Mouse (Mus musculus) CD4-positive helper T cell, adult 2 months (primary cell): ENCODE results near the gene Alas2.

Experiments used
- DNase-seq: peaks from one replicate; pipeline ENCODE4 v3.0.0-alpha.2; 2012; ENCODE audit warnings: low read depth, missing footprints, low spot score

The Alas2 gene

GRCm38 (mm10) chrX:150547239-150547638 is at the start of gene Alas2:
Gene Alas2, plus strand, starts transcription at chrX:150547375.
- DNase-seq, result no peak

GRCm38 (mm10) chrX:150508696-150509095 is 38.5 kb upstream of the Alas2 start:
- no peak for DNase-seq

- DNase-seq, result peak; percentile 61
These were observed 36.5 kb upstream of the Alas2 start for GRCm38 (mm10) chrX:150510631-150511030.

DNA sequence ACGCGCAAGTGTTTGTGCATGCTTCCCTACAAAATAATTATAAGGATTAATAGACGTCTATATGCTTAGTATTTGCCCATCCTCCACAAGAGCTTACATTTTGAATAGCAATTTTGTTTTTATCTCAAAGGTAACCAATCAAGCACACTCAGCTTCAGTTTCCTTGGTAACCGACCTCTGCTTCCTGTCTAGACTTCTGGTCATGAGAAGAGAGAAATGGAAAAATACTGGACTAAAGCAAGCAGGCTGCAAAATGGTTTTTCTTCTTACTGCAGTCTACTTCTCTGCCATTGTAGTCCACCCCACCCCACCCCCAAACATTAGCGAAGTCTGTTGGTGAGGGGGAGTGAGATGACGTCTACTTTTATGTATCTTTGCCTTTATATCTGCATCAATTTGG is 35.9 kb upstream of the Alas2 start:
- DNase-seq, result peak; percentile 43

- DNase-seq, result no peak
These were observed 33.0 kb upstream of the Alas2 start for GRCm38 (mm10) chrX:150514127-150514526.

DNA sequence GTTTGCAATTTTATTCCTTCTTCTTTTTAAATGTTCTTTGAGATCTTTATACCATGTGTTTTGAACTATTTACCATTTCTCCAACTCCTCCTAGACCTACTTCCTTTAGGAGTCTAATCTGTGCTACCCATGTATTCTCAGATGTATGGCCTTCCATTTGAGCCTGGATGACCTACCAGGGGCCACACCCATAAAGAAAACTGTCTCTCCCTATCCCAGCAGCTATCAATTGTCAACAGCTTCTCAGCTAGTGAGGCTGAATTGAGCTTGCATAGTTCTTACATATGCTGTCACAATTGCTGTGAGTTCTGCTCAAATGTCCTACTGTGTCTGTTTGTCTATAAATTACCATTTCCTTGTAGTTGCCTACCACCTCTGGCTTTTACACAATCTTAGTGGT is 31.2 kb upstream of the Alas2 start:
- DNase-seq, result no peak

DNA sequence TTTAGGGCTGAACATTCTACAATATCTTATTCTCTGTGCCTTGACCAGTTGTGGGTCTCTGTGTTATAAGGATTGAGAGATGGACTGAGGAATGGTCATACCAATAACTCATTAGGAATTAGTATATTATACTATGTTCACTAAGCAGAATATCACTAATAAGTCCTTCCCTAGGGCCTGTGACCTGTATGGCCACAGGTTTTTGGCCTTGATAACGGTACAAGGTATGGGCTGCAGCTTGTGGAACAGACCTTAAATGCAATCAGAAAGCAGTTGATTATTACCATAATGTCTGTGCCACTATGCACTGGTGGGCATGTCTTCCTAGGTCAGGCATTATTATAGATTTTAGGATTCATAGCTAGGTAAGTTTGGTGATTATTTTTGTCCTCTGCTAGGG is 30.7 kb upstream of the Alas2 start:
- DNase-seq, result no peak

DNA sequence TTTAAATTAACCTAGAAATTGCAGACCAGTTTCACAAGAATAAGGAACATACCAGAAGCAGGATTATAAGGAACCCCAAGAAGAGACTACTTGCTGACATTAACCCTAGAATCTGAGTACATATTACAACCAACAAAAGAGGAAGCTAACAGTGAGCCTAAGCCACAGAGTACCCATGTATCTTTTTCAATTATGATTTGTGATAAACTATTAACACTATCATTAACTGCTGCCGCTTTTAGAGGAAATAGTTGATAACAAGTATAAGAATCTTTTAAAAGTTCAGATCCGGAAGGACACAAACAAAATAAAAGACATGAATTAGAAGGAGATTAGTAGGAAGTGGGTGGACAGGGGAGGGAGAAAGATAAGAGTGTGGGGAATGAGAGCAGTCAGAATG is 7.1 kb upstream of the Alas2 start:
- DNase-seq, result no peak

DNA sequence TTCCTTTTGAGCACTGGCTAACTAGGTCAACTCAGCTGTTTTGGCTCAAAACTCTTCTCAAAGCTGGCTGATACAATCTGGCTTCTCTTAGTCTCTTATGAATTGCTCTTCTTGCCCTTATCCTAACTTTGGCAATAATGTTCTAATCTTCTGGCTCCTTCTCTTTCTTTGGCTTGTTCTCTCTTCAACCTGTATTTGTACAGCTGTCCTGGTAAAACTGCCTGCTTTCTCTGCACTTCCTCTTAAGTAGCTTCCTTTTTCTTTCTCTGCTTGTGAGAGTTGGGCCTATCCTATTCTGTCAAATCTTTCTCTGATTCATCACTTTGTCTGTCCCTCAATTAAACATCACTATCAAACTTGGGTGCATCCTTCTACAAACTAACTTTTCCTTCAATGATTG is 5.5 kb upstream of the Alas2 start:
- DNase-seq, result no peak

- DNase-seq, result no peak
These were observed 2.5 kb downstream of the Alas2 start for GRCm38 (mm10) chrX:150549639-150550038.

GRCm38 (mm10) chrX:150551986-150552385 is 4.8 kb downstream of the Alas2 start:
- no peak for DNase-seq

DNA sequence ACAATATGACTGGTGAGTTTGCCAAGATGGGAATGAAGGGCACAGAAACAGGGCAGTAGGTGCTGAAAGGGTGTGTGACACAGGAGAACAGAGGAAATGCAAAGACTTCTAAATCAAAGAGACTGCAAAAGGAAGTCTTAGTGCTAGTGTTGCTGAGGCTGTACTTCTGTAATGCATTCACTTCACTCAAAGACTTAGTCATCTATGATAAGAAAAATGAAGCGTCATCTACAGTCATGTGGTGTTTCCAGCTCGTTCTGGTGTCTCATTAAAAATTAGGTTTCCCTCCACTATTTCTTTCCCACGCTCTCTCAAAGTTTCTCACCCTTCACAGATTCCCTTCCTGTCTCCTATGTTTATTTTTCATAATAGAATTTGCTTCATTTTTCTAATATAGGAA is 6.9 kb downstream of the Alas2 start:
- no peak for DNase-seq

DNA sequence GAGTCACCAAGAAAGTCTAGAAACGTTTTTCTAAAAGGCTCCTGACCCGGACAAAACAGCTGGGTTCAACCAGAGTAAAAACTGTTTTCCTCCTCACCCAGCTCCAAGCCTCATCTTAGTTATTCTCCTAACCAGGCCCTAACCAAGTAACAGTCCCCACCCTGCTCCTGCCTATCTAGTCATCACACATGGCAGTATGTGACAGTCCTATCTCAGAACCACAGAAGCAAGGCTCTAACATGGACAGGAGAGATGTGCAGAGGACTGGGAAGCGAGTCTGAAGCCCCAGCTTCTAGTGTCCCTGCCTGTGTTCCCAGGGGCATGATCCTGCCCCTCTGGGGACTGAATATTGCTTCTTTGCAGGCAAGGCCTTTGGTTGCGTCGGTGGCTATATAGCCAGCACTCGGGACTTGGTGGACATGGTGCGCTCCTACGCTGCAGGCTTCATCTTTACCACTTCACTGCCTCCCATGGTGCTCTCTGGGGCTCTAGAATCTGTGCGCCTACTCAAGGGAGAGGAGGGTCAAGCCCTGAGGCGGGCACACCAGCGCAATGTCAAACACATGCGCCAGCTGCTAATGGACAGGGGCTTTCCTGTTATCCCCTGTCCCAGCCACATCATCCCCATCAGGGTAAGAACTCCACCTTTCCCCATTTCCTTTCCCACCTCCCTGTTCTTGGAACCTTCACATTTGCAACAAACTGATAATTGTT is 17.6 kb downstream of the Alas2 start:
- DNase-seq, result no peak

GRCm38 (mm10) chrX:150581921-150582320 is 34.7 kb downstream of the Alas2 start:
- DNase-seq, result no peak

GRCm38 (mm10) chrX:150585116-150585515 is 37.9 kb downstream of the Alas2 start:
- DNase-seq, result no peak

GRCm38 (mm10) chrX:150588023-150588764 is 41.0 kb downstream of the Alas2 start, which contains the start of gene Pfkfb1:
Gene Pfkfb1, plus strand, starts transcription at chrX:150588229.
- peak; percentile 78 for DNase-seq

- DNase-seq, result no peak
These were observed 42.5 kb downstream of the Alas2 start, which contains the start of gene Apex2 for GRCm38 (mm10) chrX:150589696-150590095. Gene Apex2, minus strand, starts transcription at chrX:150589868.

DNA sequence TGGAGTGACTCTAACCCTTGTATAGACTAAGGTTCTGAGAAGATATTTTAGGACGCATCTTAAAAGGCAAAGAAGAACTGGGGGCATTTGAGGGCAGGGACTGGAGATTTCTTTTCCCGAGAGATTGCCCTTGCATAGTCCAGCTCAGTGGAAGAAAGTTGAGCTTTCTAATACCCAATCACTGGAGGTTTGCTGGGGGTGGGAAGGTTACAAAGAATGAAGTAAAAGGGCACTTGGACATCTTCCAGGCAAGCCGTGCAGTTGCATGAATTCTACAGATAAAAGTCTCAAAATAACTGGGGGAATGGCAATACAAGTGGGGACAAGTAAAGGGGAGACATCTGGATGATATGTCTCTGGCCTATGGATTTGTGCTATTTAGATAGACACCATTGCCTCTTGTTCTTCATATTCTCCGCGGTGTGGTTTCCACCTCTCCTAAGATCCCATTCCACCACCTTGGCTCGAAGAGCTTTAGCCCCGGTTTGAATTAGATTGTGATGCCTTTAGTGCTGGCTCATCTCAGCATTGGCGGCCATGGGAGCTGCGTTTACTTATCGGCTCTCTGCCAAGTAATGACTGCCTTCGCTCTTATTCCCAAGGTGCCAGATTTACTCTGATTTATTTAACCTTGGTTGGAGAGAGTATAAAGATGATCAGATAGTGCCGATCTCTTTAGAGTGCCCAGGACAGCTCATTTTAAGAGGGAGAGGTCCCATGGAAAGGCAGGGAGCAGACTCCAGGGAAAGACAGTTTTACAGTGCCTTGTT is 46.3 kb downstream of the Alas2 start:
- DNase-seq, result no peak

DNA sequence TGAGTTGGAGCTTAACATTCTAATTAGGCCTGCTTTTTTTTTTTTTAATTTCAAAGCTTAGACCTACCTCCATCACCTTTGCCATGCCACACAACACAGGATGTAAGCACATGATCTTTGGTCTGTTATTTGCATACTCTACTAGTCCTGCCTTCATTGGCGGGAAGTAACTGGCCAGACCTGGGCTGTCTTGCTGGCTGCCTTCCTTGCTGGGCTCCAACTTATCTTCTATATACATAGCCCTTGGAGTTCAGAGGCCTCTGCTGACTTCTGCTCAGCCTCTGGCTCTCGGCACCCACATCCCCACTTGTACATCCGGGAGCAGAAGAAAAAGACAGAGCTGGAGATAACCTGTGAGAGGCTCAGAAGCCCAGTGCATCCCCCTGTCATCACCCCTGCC is 47.0 kb downstream of the Alas2 start:
- DNase-seq, result no peak

DNA sequence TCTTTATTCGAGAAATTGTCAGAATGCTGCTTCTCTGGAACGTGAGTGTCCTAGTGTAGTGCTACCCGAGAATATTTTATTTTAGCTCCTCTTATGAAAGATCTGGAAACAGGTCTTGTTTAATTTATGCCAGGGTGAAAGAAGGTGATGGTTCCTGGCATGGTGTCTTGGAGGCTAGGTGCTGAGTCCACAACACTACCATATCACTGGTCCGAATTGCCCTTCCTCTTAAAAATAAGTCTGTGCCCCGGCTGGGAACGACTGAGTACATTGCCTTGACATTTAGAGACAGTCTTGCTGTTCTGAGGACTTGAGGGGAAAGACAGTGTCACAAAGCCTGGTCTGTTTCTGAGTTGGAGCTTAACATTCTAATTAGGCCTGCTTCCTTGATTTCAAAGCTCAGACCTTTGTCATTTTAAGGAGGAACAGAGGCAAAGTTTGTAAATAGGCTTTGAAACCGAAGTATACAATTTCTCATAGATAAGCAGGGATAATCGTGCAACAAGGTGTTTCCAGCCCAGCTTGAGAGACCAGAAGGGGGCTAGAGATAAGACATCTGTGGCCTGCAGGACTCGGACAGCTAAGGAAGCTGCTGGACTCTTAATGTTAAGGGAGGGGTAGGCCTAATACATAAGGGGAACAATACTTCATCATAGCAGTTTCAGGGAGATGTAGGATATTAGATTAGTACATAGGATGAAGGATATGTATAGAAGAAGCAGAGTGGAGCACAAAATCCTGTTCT is 48.0 kb downstream of the Alas2 start:
- no peak for DNase-seq

- no peak for DNase-seq
These were observed 51.7 kb downstream of the Alas2 start for GRCm38 (mm10) chrX:150598882-150599281.
